Mouse (Mus musculus): ENCODE data around the gene Cep57. TPM values are rescaled to one million over a fixed set of nuclear protein-coding genes. Genes with fewer than 3 reads are reported as not detected.
A peak's percentile ranks its signal among the peaks of the same experiment; 100 is the strongest.

Gene Cep57
- total RNA-seq, 1 experiment: 49.9 TPM

DNA sequence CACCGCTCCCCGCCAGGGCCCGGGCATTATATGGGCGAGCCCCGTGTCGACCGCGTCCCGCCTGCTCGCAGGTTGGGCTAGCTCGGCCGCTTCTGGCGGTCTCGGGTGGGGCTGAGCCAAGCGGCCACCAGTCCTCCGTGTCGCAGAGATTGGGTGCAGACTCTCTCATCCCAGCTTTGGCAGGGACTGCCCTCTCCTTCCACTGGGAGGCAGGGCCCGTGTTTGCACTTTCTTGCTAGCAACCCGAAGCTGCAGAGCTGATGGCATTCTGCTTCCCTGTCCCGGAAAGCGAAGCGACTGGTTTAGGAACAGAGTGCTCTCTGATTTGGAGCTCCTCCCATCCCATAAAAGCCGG lies 1.2 kb upstream of the Cep57 start:
- H3K27ac ChIP-seq (ENCODE audit: insufficient read depth, low read depth, low read length, poor library complexity, severe bottlenecking): peak overlapping the region; percentile 88
- in situ Hi-C loops (cut with MboI; ENCODE audit: low sequenced_read_pairs in 2 of 2, unreplicated experiment in 2 of 2): loop anchor here (25.0 kb wide), 2 partner anchors 984 to 1509 kb away; no protein-coding TSS in a partner anchor
- H3K4me3 ChIP-seq (ENCODE audit: insufficient read depth in 1 of 2, low read depth in 1 of 2, low read length in 2 of 2, poor library complexity in 1 of 2, severe bottlenecking in 1 of 2): peak overlapping the region; percentile 88 to 96
- DNase-seq (ENCODE audit: low read depth, low spot score): peak; percentile 33
- no peaks in the 10 kb centered on the region for H3K9me3 ChIP-seq (ENCODE audit: control insufficient read depth, insufficient read depth, low read depth, low read length)
- 0 out of 4 replicates have a peak, but pooled peaks cover 2 to 3% of the 10 kb centered on the region in 2 experiments for H3K4me1 ChIP-seq (ENCODE audit: control insufficient read depth in 2 of 2, insufficient read depth in 2 of 2, low read length in 2 of 2, poor library complexity in 1 of 2)
- H3K36me3 ChIP-seq (ENCODE audit: control insufficient read depth, insufficient read depth, low read length, poor library complexity, severe bottlenecking): peaks cover 11% of the 10 kb centered on the region
- peak overlapping the region; percentile 97 for H3K9ac ChIP-seq (ENCODE audit: insufficient read depth, low read depth, low read length, poor library complexity, severe bottlenecking)
- no peak for TF ChIP-seq HCFC1 (IDR thresholded peaks at IDR 0.05; ENCODE audit: borderline replicate concordance, insufficient read depth, low read length)
- TF ChIP-seq CHD2 (IDR thresholded peaks at IDR 0.05; ENCODE audit: low read depth, low read length): no peak
- TF ChIP-seq MAFK (IDR thresholded peaks at IDR 0.05; ENCODE audit: insufficient read depth, low read depth, low read length): no peak

DNA sequence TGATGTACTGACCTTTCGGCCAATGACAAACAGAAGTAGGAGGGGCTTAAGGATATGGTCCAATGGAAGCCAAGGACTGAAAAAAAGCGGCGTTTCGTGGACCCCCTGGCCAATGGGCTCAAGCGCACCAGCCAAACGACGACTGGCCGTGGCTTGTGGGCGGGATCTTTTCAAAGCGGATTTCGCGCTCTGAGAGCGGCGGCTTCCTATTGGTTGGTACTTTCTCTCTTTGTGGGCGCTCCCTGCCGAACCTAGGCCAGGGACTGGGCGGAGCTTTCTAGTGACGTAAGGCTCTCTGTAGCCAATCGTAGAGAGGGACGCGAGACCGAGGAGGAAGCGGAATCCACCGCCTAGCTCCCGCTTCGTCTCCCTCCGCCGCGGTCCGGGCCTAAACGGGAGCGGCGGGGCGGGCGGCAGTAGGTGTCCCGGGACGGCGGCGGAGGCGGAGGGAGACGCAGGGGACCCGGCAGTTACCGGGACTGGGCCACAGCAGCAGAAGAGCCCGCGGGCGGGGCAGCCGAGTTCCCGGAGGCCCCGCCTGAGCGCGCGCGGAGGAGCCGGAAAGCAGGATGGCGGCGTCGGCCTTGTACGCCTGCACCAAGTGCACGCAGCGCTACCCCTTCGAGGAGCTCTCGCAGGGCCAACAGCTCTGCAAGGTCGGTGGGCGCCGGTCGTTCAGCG lies 639 bp upstream of the Cep57 start, which contains the start of gene Fam76b:
TSS of gene Fam76b (plus strand) at position 311 of the 681 bp plus-strand sequence.
- Histone ChIP-seq H3K9me3 (ENCODE audit: control insufficient read depth, insufficient read depth, low read depth, low read length) (no peaks in the 10 kb centered on the region), H3K9ac (ENCODE audit: insufficient read depth, low read depth, low read length, poor library complexity, severe bottlenecking) (peak within 1 kb of the TSS; percentile 97), H3K4me3 (ENCODE audit: insufficient read depth in 1 of 2, low read depth in 1 of 2, low read length in 2 of 2, poor library complexity in 1 of 2, severe bottlenecking in 1 of 2) (peak within 1 kb of the TSS; percentile 88 to 96), H3K4me1 (ENCODE audit: control insufficient read depth in 2 of 2, insufficient read depth in 2 of 2, low read length in 2 of 2, poor library complexity in 1 of 2) (peaks cover 3 to 4% of the 10 kb centered on the region in 2 experiments; a peak in 1 of 4 replicates), H3K36me3 (ENCODE audit: control insufficient read depth, insufficient read depth, low read length, poor library complexity, severe bottlenecking) (peaks cover 11% of the 10 kb centered on the region), H3K27ac (ENCODE audit: insufficient read depth, low read depth, low read length, poor library complexity, severe bottlenecking) (peak within 1 kb of the TSS; percentile 90)
- TF ChIP-seq CHD2 (IDR thresholded peaks at IDR 0.05; ENCODE audit: low read depth, low read length) (peak; percentile 82), MAFK (IDR thresholded peaks at IDR 0.05; ENCODE audit: insufficient read depth, low read depth, low read length) (no peak), ZNF384 (IDR thresholded peaks at IDR 0.05; ENCODE audit: low read depth, low read length) (peak; percentile 82), HCFC1 (IDR thresholded peaks at IDR 0.05; ENCODE audit: borderline replicate concordance, insufficient read depth, low read length) (peak; percentile 18; the same call in 1 of the 2 replicates)
- in situ Hi-C loops (cut with MboI; ENCODE audit: low sequenced_read_pairs in 2 of 2, unreplicated experiment in 2 of 2): loop anchor here (25.0 kb wide), 2 partner anchors 985 to 1510 kb away; no protein-coding TSS in a partner anchor
- DNase-seq (ENCODE audit: low read depth, low spot score): peak; percentile 99

DNA sequence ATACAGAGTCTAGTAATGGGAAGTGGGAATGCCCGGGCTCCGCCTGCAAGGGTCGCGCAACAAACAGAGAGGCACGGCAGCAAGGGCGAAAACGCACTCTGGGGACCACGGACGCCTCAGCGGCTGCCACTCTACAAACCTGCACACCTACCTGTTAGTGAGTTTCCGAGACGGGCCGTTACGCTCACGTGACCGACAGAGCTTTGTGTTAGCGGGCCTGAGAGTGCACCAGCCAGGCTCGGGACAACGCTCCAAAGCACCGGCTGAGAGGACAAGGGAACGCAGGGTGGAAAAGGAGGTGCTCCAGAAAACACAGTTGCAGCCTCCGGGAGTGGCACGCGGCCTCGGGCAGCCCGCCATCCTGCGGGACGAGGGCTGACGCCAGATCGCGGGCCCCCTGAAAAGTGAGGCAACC lies 509 bp downstream of the Cep57 start:
- H3K9ac ChIP-seq (ENCODE audit: insufficient read depth, low read depth, low read length, poor library complexity, severe bottlenecking): peak overlapping the region; percentile 95
- in situ Hi-C loops (cut with MboI; ENCODE audit: low sequenced_read_pairs in 2 of 2, unreplicated experiment in 2 of 2): loop anchor here (25.0 kb wide), 2 partner anchors 986 to 1511 kb away; no protein-coding TSS in a partner anchor
- H3K4me1 ChIP-seq (ENCODE audit: control insufficient read depth in 2 of 2, insufficient read depth in 2 of 2, low read length in 2 of 2, poor library complexity in 1 of 2): peaks cover 3 to 5% of the 10 kb centered on the region in 2 experiments; a peak in 1 of 4 replicates
- H3K9me3 ChIP-seq (ENCODE audit: control insufficient read depth, insufficient read depth, low read depth, low read length): no peaks in the 10 kb centered on the region
- peak overlapping the region; percentile 81 to 88 for H3K4me3 ChIP-seq (ENCODE audit: insufficient read depth in 1 of 2, low read depth in 1 of 2, low read length in 2 of 2, poor library complexity in 1 of 2, severe bottlenecking in 1 of 2)
- peak; percentile 44 for DNase-seq (ENCODE audit: low read depth, low spot score)
- TF ChIP-seq HCFC1 (IDR thresholded peaks at IDR 0.05; ENCODE audit: borderline replicate concordance, insufficient read depth, low read length) (no peak), CHD2 (IDR thresholded peaks at IDR 0.05; ENCODE audit: low read depth, low read length) (no peak), ZC3H11A (IDR thresholded peaks at IDR 0.05; ENCODE audit: borderline replicate concordance, low read depth, low read length) (no peak), ZNF384 (IDR thresholded peaks at IDR 0.05; ENCODE audit: low read depth, low read length) (no peak), MAFK (IDR thresholded peaks at IDR 0.05; ENCODE audit: insufficient read depth, low read depth, low read length) (no peak)
- peaks cover 12% of the 10 kb centered on the region for H3K36me3 ChIP-seq (ENCODE audit: control insufficient read depth, insufficient read depth, low read length, poor library complexity, severe bottlenecking)
- H3K27ac ChIP-seq (ENCODE audit: insufficient read depth, low read depth, low read length, poor library complexity, severe bottlenecking): peak overlapping the region; percentile 90

DNA sequence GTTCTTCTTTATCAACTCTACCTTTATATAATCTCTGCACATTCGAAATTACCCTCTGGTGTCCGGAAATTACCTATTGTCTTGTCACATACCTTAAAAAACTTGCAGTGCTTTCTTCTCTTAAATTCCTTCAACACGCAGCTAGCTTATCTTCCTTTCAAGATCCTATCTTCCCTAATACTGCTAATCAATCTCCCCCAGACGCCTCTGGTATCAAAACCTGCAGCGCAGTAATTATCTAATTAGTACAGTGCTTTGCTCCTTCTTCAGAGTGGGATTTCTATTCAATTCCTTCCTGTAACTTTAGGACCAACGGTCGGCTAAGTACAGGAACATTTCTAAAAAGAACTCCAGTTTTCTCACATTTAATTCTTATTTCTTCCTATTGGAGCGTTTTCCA lies 1.0 kb downstream of the Cep57 start:
- in situ Hi-C loops (cut with MboI; ENCODE audit: low sequenced_read_pairs in 2 of 2, unreplicated experiment in 2 of 2): loop anchor here (25.0 kb wide), 2 partner anchors 986 to 1511 kb away; no protein-coding TSS in a partner anchor

More for the DNA sequence above, 1.0 kb downstream of the Cep57 start:
- TF ChIP-seq ZC3H11A (IDR thresholded peaks at IDR 0.05; ENCODE audit: borderline replicate concordance, low read depth, low read length) (no peak), ZNF384 (IDR thresholded peaks at IDR 0.05; ENCODE audit: low read depth, low read length) (no peak), HCFC1 (IDR thresholded peaks at IDR 0.05; ENCODE audit: borderline replicate concordance, insufficient read depth, low read length) (no peak), MAFK (IDR thresholded peaks at IDR 0.05; ENCODE audit: insufficient read depth, low read depth, low read length) (no peak), CHD2 (IDR thresholded peaks at IDR 0.05; ENCODE audit: low read depth, low read length) (no peak)
- Histone ChIP-seq H3K27ac (ENCODE audit: insufficient read depth, low read depth, low read length, poor library complexity, severe bottlenecking) (no peak overlapping the region; the same call in 1 of the 2 replicates), H3K36me3 (ENCODE audit: control insufficient read depth, insufficient read depth, low read length, poor library complexity, severe bottlenecking) (peaks cover 10% of the 10 kb centered on the region), H3K9ac (ENCODE audit: insufficient read depth, low read depth, low read length, poor library complexity, severe bottlenecking) (peak overlapping the region; percentile 95; the same call in 1 of the 2 replicates), H3K9me3 (ENCODE audit: control insufficient read depth, insufficient read depth, low read depth, low read length) (no peaks in the 10 kb centered on the region), H3K4me1 (ENCODE audit: control insufficient read depth in 2 of 2, insufficient read depth in 2 of 2, low read length in 2 of 2, poor library complexity in 1 of 2) (peaks cover 3 to 5% of the 10 kb centered on the region in 2 experiments; a peak in 1 of 4 replicates), H3K4me3 (ENCODE audit: insufficient read depth in 1 of 2, low read depth in 1 of 2, low read length in 2 of 2, poor library complexity in 1 of 2, severe bottlenecking in 1 of 2) (peak overlapping the region; percentile 81 to 88)
- no peak for DNase-seq (ENCODE audit: low read depth, low spot score)
